Comparison of ENCODE assay signal across 22 mouse cellular contexts in the genomic region with DNA sequence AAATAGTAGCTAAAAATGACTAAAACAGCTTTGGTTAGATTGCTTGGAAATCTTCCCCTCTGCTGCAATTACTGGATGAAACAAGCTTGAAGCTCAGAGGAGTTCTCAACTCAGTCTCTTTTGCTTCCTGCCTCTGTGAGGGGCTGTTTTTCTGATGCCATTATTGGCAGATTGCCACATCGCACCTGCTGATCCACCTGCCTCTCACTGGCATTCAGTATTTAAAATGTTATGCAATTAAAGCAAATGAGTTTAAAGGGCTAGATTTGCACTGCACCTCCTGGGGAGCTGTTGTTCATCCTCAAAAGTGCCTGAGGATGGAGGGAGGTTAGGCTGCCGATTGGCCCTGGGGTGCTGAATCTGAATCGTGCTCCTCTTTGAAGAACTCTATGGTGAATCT.
DNase-seq lines count a peak whose midpoint lies in the region; ATAC-seq lines count a peak whose summit lies in the region.
"Had no signal": no experiment of that assay in that cellular context is flagged by ENCODE, and none has a peak within 500 bp of the region (broad histone marks: within the 10 kb centered on the region; RNA-seq: fewer than 3 reads in every experiment).

No protein-coding gene starts in this region.

- no peaks in the 10 kb centered on the region for H3K9me3 ChIP-seq in forebrain, embryonic 13.5 days (replicated peaks)
- no peaks in the 10 kb centered on the region for H3K9me3 ChIP-seq in forebrain, embryonic 10.5 days
- no peaks in the 10 kb centered on the region for H3K9me3 ChIP-seq in midbrain, embryonic 14.5 days (ENCODE audit: control insufficient read depth, low read length)
- no peaks in the 10 kb centered on the region for H3K9me3 ChIP-seq in midbrain, embryonic 11.5 days (ENCODE audit: control insufficient read depth, low read length)
- H3K9me3 ChIP-seq: kidney, embryonic 15.5 days; limb, embryonic 15.5 days; liver, embryonic 15.5 days had no signal

- ATAC-seq in forebrain, embryonic 13.5 days = peak; percentile 36; the same call in 1 of the 2 replicates
- ATAC-seq in midbrain, embryonic 14.5 days (ENCODE audit: low FRiP score, low TSS enrichment) = no peak; the same call in 1 of the 2 replicates
- ATAC-seq in midbrain, embryonic 11.5 days (ENCODE audit: low FRiP score) = no peak

- no peak overlapping the region for H3K4me2 ChIP-seq in forebrain, embryonic 13.5 days
- no peak overlapping the region for H3K4me2 ChIP-seq in midbrain, embryonic 14.5 days (ENCODE audit: low read length)
- H3K4me2 ChIP-seq in midbrain, embryonic 11.5 days = no peak overlapping the region
- H3K4me2 ChIP-seq: heart, embryonic 11.5 days; kidney, embryonic 15.5 days; limb, embryonic 15.5 days; liver, embryonic 15.5 days had no signal

- no peak overlapping the region for H3K27ac ChIP-seq in forebrain, embryonic 13.5 days
- H3K27ac ChIP-seq in forebrain, embryonic 10.5 days = no peak overlapping the region
- H3K27ac ChIP-seq in midbrain, embryonic 14.5 days (replicated peaks; ENCODE audit: low read depth, low read length) = no peak overlapping the region
- no peak overlapping the region for H3K27ac ChIP-seq in midbrain, embryonic 11.5 days (ENCODE audit: low read depth, low read length)
- H3K27ac ChIP-seq: kidney, embryonic 15.5 days; limb, embryonic 15.5 days; liver, embryonic 15.5 days had no signal

- no peaks in the 10 kb centered on the region for H3K27me3 ChIP-seq in forebrain, embryonic 13.5 days
- H3K27me3 ChIP-seq in forebrain, embryonic 10.5 days (ENCODE audit: poor library complexity, severe bottlenecking) = no peaks in the 10 kb centered on the region
- H3K27me3 ChIP-seq in midbrain, embryonic 14.5 days (ENCODE audit: control insufficient read depth, insufficient read depth, low read length) = no peaks in the 10 kb centered on the region
- H3K27me3 ChIP-seq in midbrain, embryonic 11.5 days (ENCODE audit: control insufficient read depth, insufficient read depth, low read length) = no peaks in the 10 kb centered on the region
- H3K27me3 ChIP-seq: kidney, embryonic 15.5 days; limb, embryonic 15.5 days; liver, embryonic 15.5 days had no signal

- no peak overlapping the region for H3K9ac ChIP-seq in forebrain, embryonic 13.5 days
- no peak overlapping the region for H3K9ac ChIP-seq in midbrain, embryonic 14.5 days (replicated peaks; ENCODE audit: low read length)
- H3K9ac ChIP-seq in midbrain, embryonic 11.5 days (ENCODE audit: low read length) = no peak overlapping the region
- H3K9ac ChIP-seq: kidney, embryonic 15.5 days; limb, embryonic 15.5 days; liver, embryonic 15.5 days had no signal

- H3K4me1 ChIP-seq in forebrain, embryonic 13.5 days = 0 out of 2 replicates have a peak, but pooled peaks cover 4% of the 10 kb centered on the region
- H3K4me1 ChIP-seq in forebrain, embryonic 10.5 days = no peaks in the 10 kb centered on the region
- no peaks in the 10 kb centered on the region for H3K4me1 ChIP-seq in midbrain, embryonic 14.5 days (ENCODE audit: control insufficient read depth, insufficient read depth, low read length)
- no peaks in the 10 kb centered on the region for H3K4me1 ChIP-seq in midbrain, embryonic 11.5 days (ENCODE audit: control insufficient read depth, insufficient read depth, low read length)
- H3K4me1 ChIP-seq: kidney, embryonic 15.5 days; limb, embryonic 15.5 days; liver, embryonic 15.5 days had no signal

- no peak overlapping the region for H3K4me3 ChIP-seq in forebrain, embryonic 13.5 days
- H3K4me3 ChIP-seq in forebrain, embryonic 10.5 days = no peak overlapping the region
- H3K4me3 ChIP-seq in midbrain, embryonic 14.5 days (replicated peaks; ENCODE audit: low read depth, low read length) = no peak overlapping the region
- H3K4me3 ChIP-seq in midbrain, embryonic 11.5 days (ENCODE audit: low read depth, low read length) = no peak overlapping the region
- H3K4me3 ChIP-seq: kidney, embryonic 15.5 days; limb, embryonic 15.5 days; liver, embryonic 15.5 days had no signal

- no peaks in the 10 kb centered on the region for H3K36me3 ChIP-seq in forebrain, embryonic 13.5 days (ENCODE audit: poor library complexity, severe bottlenecking)
- no peaks in the 10 kb centered on the region for H3K36me3 ChIP-seq in forebrain, embryonic 10.5 days (replicated peaks)
- no peaks in the 10 kb centered on the region for H3K36me3 ChIP-seq in midbrain, embryonic 14.5 days (ENCODE audit: control insufficient read depth, insufficient read depth, low read length)
- H3K36me3 ChIP-seq in midbrain, embryonic 11.5 days (ENCODE audit: control insufficient read depth, insufficient read depth, low read length) = no peaks in the 10 kb centered on the region
- H3K36me3 ChIP-seq: kidney, embryonic 15.5 days; limb, embryonic 15.5 days; liver, embryonic 15.5 days had no signal

- peak; percentile 72 to 74 for DNase-seq in cerebellum, postnatal 10 days
- DNase-seq in cerebellum, adult 9-10 months = no peak
- DNase-seq in forebrain, embryonic 10.5 days (ENCODE audit: extremely low spot score, low spot score) = no peak
- peak; percentile 43 for DNase-seq in midbrain, embryonic 14.5 days
- no peak for DNase-seq in midbrain, embryonic 11.5 days (ENCODE audit: low spot score, missing footprints)
- no peak for DNase-seq in layer of hippocampus, adult 11-12 months (ENCODE audit: low spot score)
- DNase-seq: adrenal gland, adult 2 months; cerebellum, adult 8-10 months; embryo, embryonic 11 days; gastrocnemius, postnatal 10 days; heart, adult 11 months; kidney, adult 11 months; kidney, postnatal 36 days; layer of hippocampus, adult 9-11 months; lung, postnatal 4 days; thymus, adult 18-20 months; thymus, postnatal 36 days had no signal

- WGBS in forebrain, embryonic 13.5 days = 25% methylated on average over 3 of the region's 3 CpGs
- WGBS in forebrain, embryonic 10.5 days = 51% methylated on average over 3 of the region's 3 CpGs
- 50% methylated on average over 3 of the region's 3 CpGs for WGBS in midbrain, embryonic 14.5 days
- WGBS in midbrain, embryonic 11.5 days = 65% methylated on average over 3 of the region's 3 CpGs

Comparison
In these comparisons a context has a peak if more than half of its experiments do, and no peak if none do; other contexts are left out.
1. DNase-seq: peak in cerebellum, postnatal 10 days (2 of 2) and midbrain, embryonic 14.5 days (single experiment); none in cerebellum, adult 9-10 months (single experiment), forebrain, embryonic 10.5 days (single experiment), midbrain, embryonic 11.5 days (single experiment) and layer of hippocampus, adult 11-12 months (single experiment).